Mouse (Mus musculus) forebrain, embryonic 14.5 days (tissue): Measurements from ENCODE around the gene Cd200r1. TPM values are rescaled to one million over a fixed set of nuclear protein-coding genes. Genes with fewer than 3 reads are reported as not detected.
"Not testable (repeated sequence)": the region's sequence is repeated elsewhere in the genome, so short reads cannot be mapped to it uniquely, and the experiment has no call there.

ENCODE experiments used
- ATAC-seq: fragments of 200-750 bp; cut with Nextera tagmentation; 2 replicates; pipeline ENCODE4 v1.8.0; 2017; ENCODE audit warnings: mild to moderate bottlenecking, moderate library complexity
- DNase-seq: peaks from one replicate; pipeline ENCODE4 v3.0.0-alpha.2; 2015; ENCODE audit warnings: low spot score
- H3K27ac ChIP-seq: fragments of 300-500 bp; sonication (generic); 2 replicates; pipeline ENCODE4 v1.5.1; 2014; ENCODE audit warnings: low read depth, mild to moderate bottlenecking, control low read depth, low read length, moderate library complexity
- H3K27me3 ChIP-seq: fragments of 300-500 bp; sonication (generic); replicated peaks from 2 replicates; pipeline ENCODE4 v1.6.1; 2014; ENCODE audit warnings: low read length, control low read depth, mixed read lengths; ENCODE audit not compliant: control insufficient read depth, insufficient read depth
- H3K36me3 ChIP-seq: fragments of 300-500 bp; sonication (generic); 2 replicates; pipeline ENCODE4 v1.6.1; 2014; ENCODE audit warnings: low read length, control low read depth; ENCODE audit not compliant: control insufficient read depth, insufficient read depth
- H3K4me1 ChIP-seq: fragments of 300-500 bp; sonication (generic); 2 replicates; pipeline ENCODE4 v1.6.1; 2014; ENCODE audit warnings: antibody characterized with exemption, low read length, control low read depth; ENCODE audit not compliant: control insufficient read depth, insufficient read depth
- H3K4me2 ChIP-seq: fragments of 300-500 bp; sonication (generic); 2 replicates; pipeline ENCODE4 v1.6.1; 2014; ENCODE audit warnings: mild to moderate bottlenecking, control low read depth, low read length
- H3K4me3 ChIP-seq: fragments of 300-500 bp; sonication (generic); 2 replicates; pipeline ENCODE4 v1.5.1; 2014; ENCODE audit warnings: low read depth, low read length, control low read depth
- H3K9ac ChIP-seq: fragments of 300-500 bp; sonication (generic); 2 replicates; pipeline ENCODE4 v1.6.1; 2014; ENCODE audit warnings: mild to moderate bottlenecking, low read length, control low read depth, moderate library complexity
- H3K9me3 ChIP-seq: fragments of 300-500 bp; sonication (generic); replicated peaks from 2 replicates; pipeline ENCODE4 v1.6.1; 2016; ENCODE audit warnings: low read length, control low read depth, mixed read lengths; ENCODE audit not compliant: control insufficient read depth
- WGBS: fragments of 180-500 bp; shearing (Covaris S2); extraction: QIAGEN DNeasy Blood & Tissue Kit; methylation state at CpG from one replicate; pipeline ENCODE4 v1.1.7; 2014; 5-methylcytosine and 5-hydroxymethylcytosine counted together
- polyA plus RNA-seq: library from polyadenylated mRNA; unstranded; fragments of >200 nt; fragmentation: Nextera tagmentation; extraction: Ambion mirVana; gene quantifications from 2 replicates; pipeline ENCODE4 v1.2.1, GENCODE M21; 2014

Gene Cd200r1
- polyA plus RNA-seq, 1 experiment from 2014 or later, result 0.70 TPM

- ATAC-seq, result no peak
- 89% methylated on average over 6 of the region's 6 CpGs for WGBS
Measured at GRCm38 (mm10) chr16:44812468-44813065, 47.0 kb downstream of the Cd200r1 start.

GRCm38 (mm10) chr16:44818010-44818409, 52.5 kb downstream of the Cd200r1 start:
- Histone ChIP-seq H3K9me3 (no peaks in the 10 kb centered on the region), H3K27me3 (no peaks in the 10 kb centered on the region), H3K27ac (no peak overlapping the region), H3K4me1 (no peaks in the 10 kb centered on the region), H3K4me3 (no peak overlapping the region), H3K9ac (no peak overlapping the region), H3K4me2 (no peak overlapping the region), H3K36me3 (no peaks in the 10 kb centered on the region)
- ATAC-seq, result no peak
- DNase-seq, result no peak
- 57% methylated on average over 1 of the region's 1 CpGs for WGBS

More at GRCm38 (mm10) chr16:44812468-44813065, 47.0 kb downstream of the Cd200r1 start:
- H3K9ac ChIP-seq, result no peak overlapping the region
- no peaks in the 10 kb centered on the region for H3K4me1 ChIP-seq
- H3K27ac ChIP-seq, result no peak overlapping the region
- H3K27me3 ChIP-seq, result no peaks in the 10 kb centered on the region
- H3K9me3 ChIP-seq, result no peaks in the 10 kb centered on the region
- DNase-seq, result no peak
- H3K4me2 ChIP-seq, result no peak overlapping the region
- H3K36me3 ChIP-seq, result no peaks in the 10 kb centered on the region
- H3K4me3 ChIP-seq, result no peak overlapping the region

- H3K27me3 ChIP-seq, result no peaks in the 10 kb centered on the region
- H3K9me3 ChIP-seq, result no peaks in the 10 kb centered on the region
- WGBS, result 87% methylated on average over 4 of the region's 4 CpGs
- no peak for DNase-seq
- H3K4me2 ChIP-seq, result no peak overlapping the region
- H3K36me3 ChIP-seq, result no peaks in the 10 kb centered on the region
- H3K4me1 ChIP-seq, result no peaks in the 10 kb centered on the region
- H3K9ac ChIP-seq, result no peak overlapping the region
- no peak overlapping the region for H3K4me3 ChIP-seq
- ATAC-seq, result no peak
- H3K27ac ChIP-seq, result no peak overlapping the region
Measured at GRCm38 (mm10) chr16:44820545-44820944, 55.0 kb downstream of the Cd200r1 start.

GRCm38 (mm10) chr16:44832286-44832685, 66.8 kb downstream of the Cd200r1 start:
- no peaks in the 10 kb centered on the region for H3K36me3 ChIP-seq
- no peaks in the 10 kb centered on the region for H3K27me3 ChIP-seq
- 85% methylated on average over 3 of the region's 3 CpGs for WGBS
- no peaks in the 10 kb centered on the region for H3K4me1 ChIP-seq
- ATAC-seq (no peak), DNase-seq (no peak)
- no peak overlapping the region for H3K27ac ChIP-seq
- no peak overlapping the region for H3K9ac ChIP-seq
- H3K9me3 ChIP-seq, result no peaks in the 10 kb centered on the region
- no peak overlapping the region for H3K4me2 ChIP-seq
- no peak overlapping the region for H3K4me3 ChIP-seq

- ATAC-seq, H3K36me3 ChIP-seq, H3K27ac ChIP-seq, H3K9me3 ChIP-seq, DNase-seq, H3K9ac ChIP-seq, H3K4me3 ChIP-seq, H3K4me2 ChIP-seq, H3K27me3 ChIP-seq, H3K4me1 ChIP-seq: not testable (repeated sequence)
- WGBS, result 42% methylated on average over 2 of the region's 2 CpGs
Measured at GRCm38 (mm10) chr16:44833189-44833588, 67.7 kb downstream of the Cd200r1 start.

Other genes starting within 250 kb of the Cd200r1 start
- gene Boc, start 206.8 kb upstream of the Cd200r1 start, polyA plus RNA-seq, result 11.5 and 13.3 TPM in 2 replicates
- gene Nepro, start 41.4 kb upstream of the Cd200r1 start, polyA plus RNA-seq, result 3.8 and 4.5 TPM in 2 replicates
- 38.0 and 45.5 TPM in 2 replicates for gene Gtpbp8, start 19.4 kb upstream of the Cd200r1 start, polyA plus RNA-seq
- gene Cd200r4, start 46.0 kb downstream of the Cd200r1 start, polyA plus RNA-seq, result not detected in 2 replicates
- not detected in 2 replicates for gene Cd200r2, start 101.4 kb downstream of the Cd200r1 start, polyA plus RNA-seq
- not detected in 2 replicates for gene Cd200r3, start 177.9 kb downstream of the Cd200r1 start, polyA plus RNA-seq